Mouse (Mus musculus): ENCODE data around the gene Polr2f. TPM values are rescaled to one million over a fixed set of nuclear protein-coding genes. Genes with fewer than 3 reads are reported as not detected.

Polr2f gene
- total RNA-seq, 2 experiments from 2014 or later = 60.5 to 113 TPM

DNA sequence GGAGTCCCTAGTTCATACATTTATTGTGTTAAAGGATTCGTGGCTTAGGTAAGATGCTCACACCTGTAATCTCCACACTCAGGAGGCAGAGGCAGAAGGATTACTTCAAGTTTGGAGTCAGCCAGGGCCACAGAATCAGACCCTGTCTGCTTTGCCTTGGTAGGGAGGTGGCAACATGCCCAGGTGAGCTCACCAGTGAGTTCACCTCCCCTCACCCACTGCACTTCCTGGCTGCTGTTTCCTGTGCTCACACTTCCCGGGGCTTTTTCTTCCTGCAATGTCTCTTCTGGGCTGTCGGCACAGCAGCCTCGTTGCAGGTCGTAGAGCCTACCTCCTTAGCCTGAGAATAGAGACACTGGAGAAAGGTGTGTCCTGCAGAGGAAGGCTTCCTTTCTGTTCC is 25.5 kb upstream of the Polr2f start:
- ATAC-seq (replicated peaks; ENCODE audit: poor library complexity, severe bottlenecking) = no peak

DNA sequence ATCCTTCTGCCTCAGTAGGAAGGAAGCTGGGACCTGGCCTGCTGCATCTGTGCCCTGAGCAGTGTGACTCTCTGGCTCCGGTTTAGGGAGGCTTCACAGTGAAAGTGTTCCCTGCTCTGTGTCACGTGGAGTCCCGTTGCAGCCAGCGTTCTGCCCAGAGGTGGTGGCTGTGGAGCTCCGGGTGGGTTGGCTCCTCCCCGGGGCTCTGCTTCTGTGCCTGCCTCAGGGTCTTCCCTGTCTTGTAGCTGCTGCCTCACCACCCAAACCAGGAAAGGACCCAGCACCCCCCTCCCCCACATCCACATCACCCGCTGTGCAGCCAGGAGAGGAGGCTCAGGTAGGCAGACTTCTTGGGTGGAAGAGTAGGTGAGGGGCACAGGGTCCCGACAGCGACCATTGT is 21.3 kb upstream of the Polr2f start:
- no peak for ATAC-seq (replicated peaks; ENCODE audit: poor library complexity, severe bottlenecking)

DNA sequence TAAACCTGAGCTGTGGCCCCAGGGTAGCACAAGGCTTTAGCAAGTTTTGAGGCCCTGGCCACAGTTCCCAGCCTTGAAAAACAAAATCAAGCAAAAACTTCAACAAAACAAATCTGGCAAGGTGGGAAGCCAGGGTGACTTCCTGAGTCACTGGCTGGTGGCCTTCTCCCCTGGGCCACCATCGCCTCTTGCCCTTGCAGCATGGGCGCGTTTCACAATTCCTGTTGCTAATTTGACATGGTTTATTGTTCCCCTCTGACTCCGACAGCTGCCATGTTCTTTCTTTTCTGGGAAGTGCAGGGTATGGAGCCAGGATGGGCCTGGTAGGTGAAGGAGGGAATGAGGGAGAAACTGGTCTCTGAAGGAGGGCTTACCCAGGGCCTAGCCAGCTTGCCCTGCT is 18.7 kb upstream of the Polr2f start:
- ATAC-seq (replicated peaks; ENCODE audit: poor library complexity, severe bottlenecking) = no peak

DNA sequence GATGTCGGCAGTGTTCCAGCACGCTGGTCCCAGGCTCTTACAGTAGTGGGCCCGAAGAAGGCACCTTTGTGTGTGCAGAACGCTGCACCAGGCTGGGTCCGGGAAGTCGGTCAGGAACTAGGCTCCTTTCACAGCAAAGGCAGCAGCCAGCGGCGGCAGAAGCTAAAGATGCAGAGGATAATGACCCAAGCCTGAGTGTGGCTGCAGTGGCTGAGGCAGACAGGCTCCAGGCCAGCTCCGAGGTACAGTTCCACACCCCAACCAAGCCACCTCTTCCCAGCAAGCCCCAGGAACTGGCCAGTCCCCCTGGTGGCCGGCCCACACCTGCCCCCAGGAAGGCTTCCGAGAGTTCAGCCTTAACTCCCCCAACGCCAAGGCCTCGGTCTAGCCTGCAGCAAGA is 18.3 kb upstream of the Polr2f start:
- ATAC-seq (replicated peaks; ENCODE audit: poor library complexity, severe bottlenecking) = no peak

DNA sequence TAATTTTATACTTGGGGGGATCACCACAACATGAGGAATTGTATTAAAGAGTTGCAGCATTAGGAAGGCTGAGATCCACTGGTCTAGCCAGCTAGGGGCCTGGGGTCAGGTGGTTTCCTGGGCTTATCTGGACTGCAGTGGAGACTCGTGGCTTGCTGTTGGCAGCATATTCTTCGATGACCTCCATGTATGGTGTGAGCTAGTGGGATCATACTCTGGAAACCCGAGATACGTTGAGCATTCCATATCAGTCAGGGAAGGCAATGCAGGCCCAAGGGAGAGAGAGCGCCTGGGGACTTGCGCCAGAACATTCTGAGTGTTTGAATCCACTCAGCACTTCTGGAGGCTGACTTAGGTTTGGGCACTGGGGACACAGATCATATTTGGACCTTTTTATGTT is 17.1 kb upstream of the Polr2f start:
- ATAC-seq (replicated peaks; ENCODE audit: poor library complexity, severe bottlenecking) = no peak

DNA sequence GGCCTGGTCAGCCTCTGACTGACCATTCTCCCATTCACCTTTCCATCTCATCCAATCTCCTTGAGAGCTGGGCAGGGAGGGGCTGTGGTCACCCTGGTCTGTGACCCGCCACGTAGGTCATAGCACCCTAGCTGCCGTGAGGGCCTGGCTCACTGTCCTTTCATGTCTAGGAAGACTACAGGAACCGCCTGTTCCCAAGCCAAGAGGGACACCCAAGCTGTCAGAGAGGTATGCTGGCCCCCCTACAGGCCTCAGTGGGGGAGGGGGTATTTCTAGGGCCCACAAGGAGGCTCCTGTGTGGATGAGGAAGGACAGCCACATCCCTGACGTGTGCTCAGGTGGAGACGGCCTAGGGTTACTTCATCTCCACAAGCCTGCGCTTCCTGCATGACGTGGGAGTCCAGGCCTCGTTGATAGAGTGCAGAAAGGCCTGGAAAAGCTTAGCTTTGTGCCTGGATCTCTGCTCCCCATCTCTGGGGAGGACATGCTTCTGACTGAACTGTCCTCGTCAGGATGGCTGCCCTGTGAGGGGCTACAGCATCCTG is 16.4 kb upstream of the Polr2f start:
- no peak for ATAC-seq (replicated peaks; ENCODE audit: poor library complexity, severe bottlenecking)

DNA sequence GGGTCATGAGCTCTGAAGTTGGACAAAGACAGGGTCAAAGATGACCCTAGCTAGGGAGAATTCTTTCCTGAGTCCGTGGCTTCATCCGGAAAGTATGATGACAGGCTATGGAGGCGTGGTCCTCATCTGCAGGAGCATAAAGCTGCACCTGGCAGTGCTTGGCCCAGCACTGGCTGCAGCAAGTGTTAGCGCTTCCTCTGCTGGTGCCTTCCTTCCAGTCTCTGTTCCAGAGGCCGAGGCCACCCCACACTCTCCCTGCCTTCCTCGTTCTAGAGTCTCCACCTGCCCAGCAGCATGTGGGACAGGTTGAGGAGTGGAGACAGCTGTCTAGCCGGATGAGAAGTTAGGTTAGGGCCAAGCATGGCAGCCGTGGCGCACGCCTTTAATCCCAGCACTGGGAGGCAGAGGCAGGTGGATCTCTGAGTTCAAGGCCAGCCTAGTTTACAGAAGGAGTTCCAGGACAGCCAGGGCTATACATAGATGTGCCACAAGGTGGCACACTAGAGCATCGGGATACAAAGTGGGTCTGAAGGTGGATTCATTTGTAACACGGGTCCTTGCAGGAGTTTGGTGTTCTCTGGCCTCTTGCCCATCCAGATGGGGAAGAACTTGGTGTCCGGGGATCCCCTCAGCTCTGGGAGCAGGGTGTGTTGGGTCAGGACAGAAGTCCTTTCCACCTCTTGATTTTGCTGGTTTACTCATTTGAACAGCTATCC is 14.4 kb upstream of the Polr2f start:
- ATAC-seq (replicated peaks; ENCODE audit: poor library complexity, severe bottlenecking) = peak; percentile 45; the same call in 1 of the 2 replicates

DNA sequence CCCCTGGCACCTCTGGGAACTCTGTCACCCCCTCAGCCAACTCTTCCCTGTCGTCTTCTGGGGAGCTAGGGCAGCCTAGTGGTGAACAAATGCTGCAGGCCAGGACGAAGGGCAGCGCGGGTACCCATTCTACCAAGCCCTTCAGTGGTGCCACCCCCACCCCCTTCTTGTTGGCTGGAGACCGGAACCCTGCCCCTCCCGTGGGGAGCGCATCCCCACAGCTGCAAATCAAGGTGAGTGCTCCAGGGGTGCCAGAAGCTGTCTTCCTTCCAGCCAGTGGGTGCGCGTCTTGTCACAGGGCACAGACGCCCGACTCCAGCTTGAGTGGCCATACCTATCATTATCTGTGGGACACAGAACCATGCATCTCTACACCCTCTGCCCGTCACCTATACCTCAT is 13.7 kb upstream of the Polr2f start:
- ATAC-seq (replicated peaks; ENCODE audit: poor library complexity, severe bottlenecking) = no peak

DNA sequence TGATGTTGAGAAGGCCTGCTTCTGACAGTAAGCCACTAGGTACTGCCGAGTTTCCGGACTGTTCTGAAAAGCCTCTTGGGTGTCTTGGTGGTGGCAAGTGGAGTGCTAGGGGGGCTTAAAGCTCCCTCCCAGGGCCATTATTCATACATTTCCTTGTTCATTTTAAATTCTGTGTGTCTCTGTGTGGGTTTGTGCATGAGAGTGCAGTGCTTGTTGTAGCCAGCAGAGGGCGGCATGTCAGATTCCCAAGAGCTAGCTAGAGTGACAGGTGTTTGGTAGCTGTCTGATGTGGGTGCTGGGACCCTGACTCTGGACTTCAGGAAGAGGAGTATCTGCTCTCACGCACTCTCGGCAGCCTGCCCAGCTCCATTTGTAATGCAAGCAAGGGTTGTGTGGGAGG is 12.6 kb upstream of the Polr2f start:
- no peak for ATAC-seq (replicated peaks; ENCODE audit: poor library complexity, severe bottlenecking)

DNA sequence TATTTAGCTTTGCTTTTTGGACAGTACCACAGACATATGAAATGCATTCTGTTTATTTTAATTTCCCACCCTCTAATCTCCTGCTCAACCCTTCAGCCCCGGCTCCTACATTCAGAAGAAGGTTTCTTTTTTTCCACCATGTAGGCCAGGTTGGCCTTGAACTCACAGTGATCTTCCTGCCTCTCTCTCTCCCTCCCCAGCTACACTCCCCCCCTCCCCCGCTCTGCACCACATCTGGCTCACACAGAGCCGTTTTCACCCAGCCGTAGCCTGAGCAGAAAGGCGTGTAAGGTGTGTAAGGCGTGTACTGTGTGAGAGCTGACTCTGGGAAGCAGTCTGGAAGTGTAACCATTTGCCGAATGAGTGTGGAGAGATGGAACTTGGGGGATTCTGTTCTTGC is 11.5 kb upstream of the Polr2f start:
- ATAC-seq (replicated peaks; ENCODE audit: poor library complexity, severe bottlenecking) = no peak

DNA sequence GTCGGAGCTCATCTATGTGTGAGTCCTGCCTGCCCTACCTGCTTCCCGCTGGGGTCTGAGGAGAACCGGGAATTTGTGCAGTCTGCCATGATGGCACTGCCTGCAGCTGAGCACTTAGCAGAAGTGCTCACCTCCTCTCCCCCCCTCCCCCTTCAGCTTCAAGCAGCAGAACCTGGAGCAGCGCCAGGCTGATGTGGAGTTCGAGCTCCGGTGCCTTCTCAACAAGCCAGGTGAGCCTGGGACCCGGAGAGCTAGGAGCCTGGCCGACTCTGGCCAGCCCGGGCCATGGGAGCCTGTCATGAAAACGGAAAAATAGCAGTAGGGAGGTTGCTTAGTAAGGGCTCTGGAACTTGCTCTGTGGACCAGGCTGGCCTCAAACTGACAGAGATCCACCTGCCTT is 10.0 kb upstream of the Polr2f start:
- no peak for ATAC-seq (replicated peaks; ENCODE audit: poor library complexity, severe bottlenecking)

DNA sequence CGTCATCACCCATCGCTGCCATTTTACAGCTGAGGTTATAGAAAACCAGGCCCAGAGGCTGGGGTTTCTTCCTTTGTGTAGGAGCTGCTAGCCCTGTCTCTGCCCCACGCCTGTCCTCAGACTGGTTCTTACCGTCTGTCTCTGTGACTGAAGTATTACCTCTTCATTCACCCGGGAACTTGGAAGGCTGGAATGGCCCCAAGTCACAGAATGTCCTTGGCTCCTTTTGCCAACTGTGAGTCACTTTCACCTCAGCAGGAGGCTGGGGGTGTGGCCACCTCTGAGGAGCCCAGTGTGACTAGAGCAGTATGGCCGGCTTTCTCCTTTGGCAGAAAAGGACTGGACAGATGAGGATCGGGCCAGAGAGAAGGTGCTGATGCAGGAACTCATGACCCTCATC is 9.4 kb upstream of the Polr2f start:
- no peak for ATAC-seq (replicated peaks; ENCODE audit: poor library complexity, severe bottlenecking)

DNA sequence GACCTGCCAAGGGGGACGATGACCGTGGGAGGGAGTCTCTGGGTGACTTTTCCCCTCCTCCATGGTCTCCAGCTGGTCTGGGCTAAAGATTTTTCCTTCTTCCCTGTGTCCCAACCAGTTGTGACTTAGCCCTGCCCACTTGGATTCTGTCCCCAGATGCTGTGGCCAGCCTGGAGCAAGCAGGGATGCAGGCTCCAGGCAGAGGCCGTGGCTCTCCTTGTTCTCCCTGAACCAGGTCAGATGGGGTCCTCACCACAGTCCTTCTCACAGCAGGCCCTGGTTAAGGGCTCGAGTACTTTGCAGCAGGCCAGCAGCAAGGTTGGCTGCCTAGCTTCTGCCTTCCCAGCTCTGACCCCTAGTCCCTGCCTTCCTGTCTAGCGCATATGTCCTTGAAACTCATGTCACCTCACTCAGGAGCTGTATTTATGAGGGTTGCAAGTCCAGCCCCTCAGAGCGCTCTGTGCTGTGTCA is 7.6 kb upstream of the Polr2f start:
- ATAC-seq (replicated peaks; ENCODE audit: poor library complexity, severe bottlenecking) = no peak

DNA sequence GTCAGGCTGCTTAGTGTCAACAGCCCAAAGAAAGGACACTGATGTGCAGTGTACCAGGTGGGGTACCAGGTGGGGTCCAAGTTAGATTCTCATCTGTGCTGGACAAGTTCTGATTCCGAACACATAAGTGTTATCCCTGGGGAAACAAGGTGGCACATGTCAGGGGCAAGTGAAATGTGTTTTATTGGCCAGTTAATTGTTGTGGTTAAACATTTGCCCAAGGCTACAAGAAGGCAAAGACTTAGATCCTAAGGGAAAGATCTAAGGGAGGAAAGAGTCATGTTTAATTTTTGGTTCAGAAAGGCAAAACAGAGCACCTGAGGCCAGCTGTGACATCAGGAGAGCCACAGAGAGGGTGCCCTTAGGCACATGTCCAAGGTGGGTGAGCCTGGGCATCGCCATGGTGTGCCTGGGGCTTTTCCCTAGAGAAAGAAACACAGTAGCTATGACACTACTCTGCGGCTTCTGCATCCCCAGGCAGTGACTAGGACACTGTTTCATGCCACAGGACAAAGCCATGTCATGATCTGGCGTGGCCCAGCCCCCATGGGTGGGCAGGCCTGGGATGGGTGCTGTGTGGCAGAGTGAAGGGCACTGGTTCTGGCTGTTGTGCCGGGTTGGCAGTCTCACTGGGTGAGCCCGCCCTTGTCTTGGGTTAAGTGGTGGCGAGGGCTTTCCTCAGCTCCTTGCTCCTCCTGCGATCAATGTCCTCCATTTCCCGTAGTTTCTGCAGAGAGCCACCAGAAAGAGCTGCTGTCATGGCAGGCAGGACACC is 6.1 kb upstream of the Polr2f start:
- no peak for ATAC-seq (replicated peaks; ENCODE audit: poor library complexity, severe bottlenecking)

DNA sequence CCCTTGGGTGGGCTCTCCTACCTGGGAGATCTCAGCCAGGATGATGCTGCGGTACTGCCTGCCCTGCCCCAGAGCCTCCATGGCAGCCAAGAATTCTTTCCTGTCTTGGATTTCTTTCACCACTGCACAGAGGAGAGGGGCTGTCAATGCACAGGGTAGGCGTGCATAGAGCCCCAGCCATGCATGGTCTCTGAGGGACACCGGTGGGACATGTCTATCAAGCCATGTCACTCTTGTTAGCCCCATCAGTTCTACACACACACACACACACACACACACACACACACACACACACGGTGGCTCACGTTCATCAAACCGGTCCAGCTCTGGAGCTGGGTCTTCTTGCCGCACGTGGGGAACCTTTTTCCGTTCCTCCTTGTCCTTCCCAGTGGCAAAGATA is 5.5 kb upstream of the Polr2f start:
- no peak for ATAC-seq (replicated peaks; ENCODE audit: poor library complexity, severe bottlenecking)

DNA sequence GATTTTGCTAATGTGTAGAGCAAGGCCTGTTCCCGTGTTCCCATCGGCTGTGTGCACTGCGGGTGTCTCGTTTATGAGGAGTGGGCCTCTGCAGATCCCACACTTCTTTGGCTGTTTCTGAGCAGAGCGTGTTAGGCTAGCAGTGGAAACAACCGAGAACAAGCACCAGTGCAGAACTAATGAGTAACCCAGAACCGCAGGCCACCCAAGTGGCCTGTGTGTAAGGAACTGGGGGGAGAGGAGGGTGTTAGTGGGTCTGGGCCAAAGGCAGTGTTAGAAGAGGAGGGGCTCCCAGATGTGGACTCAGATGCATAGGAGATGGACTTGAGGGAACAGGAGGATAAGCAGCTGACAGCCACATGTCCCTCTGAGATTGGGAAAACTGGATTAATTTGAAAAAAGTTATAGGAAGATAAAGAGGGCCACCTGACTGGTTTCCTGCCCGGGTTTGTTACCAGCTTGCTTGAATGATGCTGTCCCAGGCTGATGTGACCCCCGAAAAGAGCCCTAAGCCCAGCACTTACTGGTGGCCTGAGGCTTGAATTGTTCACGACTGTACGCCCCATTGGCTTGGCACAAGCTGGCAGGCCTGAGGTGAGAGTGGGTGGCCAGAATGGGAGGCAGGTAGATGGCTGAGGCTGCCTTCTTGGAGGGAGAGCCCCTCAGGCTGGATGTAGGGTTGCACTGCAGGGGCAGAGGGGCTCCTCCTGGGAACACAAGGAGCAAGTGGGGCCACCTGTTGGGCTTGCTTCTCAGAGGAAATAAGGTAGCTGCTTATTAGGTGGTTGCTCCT is 4.8 kb upstream of the Polr2f start:
- ATAC-seq (replicated peaks; ENCODE audit: poor library complexity, severe bottlenecking) = no peak

DNA sequence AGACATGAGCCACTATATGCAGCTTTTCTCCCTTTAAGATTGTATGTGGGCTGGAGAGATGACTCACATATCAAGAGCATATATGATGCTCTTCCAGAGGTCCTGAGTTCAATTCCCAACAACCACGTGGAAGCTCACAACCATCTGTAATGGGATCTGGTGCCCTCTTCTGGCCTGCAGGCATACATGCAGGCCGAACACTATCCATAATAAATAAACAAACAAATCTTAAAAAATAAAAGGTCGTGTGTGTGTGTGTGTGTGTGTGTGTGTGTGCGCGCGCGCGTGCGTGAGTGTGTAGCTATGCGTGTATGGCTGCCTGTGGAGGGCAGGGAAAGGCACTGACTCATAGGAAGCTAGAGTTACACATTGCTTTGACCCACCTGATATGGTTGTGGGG is 1.2 kb upstream of the Polr2f start:
- ATAC-seq (replicated peaks; ENCODE audit: poor library complexity, severe bottlenecking) = no peak

DNA sequence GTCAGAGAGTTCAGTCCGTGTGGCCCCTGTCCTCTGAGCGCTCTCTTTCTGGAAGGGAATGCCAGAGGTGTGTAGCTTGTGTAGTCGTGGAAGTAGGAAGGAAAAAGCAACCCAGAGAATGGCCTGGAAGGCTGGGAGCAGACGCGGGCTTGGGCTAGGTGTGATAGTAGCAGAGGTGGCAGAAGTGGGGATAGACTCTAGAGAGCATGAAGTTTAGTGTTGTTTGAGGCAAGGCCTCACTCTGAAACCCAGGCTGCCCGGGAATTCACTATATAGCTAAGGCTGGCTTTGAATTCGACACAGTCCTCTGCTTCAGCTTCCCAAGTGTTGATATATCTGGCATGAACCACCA is 733 bp downstream of the Polr2f start:
- no peak; the same call in 1 of the 2 replicates for ATAC-seq (replicated peaks; ENCODE audit: poor library complexity, severe bottlenecking)

DNA sequence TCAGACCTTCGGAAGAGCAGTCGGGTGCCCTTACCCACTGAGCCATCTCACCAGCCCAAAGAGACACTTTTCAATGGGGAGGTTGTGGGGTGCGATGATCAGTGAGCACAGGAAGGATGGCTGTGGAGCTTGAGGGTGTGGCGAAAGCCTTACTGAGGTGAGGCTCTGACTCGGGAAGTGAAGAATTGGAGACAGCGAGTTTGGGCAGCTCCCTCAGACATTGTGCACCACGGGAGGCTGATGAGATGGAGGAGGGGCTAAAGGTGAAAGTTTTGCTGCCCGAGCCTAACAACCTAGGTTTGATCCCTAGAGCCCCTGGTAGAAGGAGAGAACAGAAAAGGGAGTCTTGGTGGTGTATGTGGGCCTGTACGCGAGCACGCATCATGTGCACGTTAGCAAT is 2.5 kb downstream of the Polr2f start:
- no peak for ATAC-seq (replicated peaks; ENCODE audit: poor library complexity, severe bottlenecking)

DNA sequence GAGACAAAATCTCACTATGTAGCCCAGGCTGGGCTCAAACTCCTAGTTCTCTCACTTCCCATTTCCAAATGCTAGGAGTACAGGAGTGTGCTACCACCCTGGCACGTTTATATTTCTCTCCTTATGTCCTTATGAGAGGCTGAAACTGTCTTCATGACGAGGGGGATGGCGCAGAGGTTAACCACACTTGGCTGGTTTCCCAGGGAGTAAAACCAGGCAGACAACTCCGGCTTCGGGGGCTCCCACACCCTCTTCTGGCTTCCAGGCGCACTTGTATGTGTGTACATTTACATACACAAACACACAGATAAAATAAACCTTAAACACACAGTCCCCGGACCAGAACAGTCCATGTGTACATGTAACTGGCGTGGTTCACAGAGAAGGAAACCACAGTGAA is 3.2 kb downstream of the Polr2f start:
- no peak for ATAC-seq (replicated peaks; ENCODE audit: poor library complexity, severe bottlenecking)

DNA sequence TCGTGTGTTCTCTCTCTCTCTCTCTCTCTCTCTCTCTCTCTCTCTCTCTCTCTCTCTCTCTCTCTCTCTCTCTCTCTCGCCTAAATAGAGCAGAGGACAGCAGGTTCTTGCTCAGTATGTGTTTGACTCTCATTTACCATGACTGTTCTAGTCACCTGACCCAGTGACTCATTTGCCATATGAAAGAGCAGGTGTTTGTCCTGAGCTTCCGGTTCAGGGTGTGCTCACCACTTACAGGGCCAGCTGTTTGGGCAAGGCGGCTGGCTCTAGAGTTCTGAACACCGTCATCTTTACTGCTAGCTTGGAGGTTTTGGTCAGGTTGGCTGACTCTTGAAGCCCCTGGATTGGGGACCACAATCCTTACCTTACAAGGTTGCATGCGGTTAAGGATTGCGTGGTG is 4.7 kb downstream of the Polr2f start:
- no peak for ATAC-seq (replicated peaks; ENCODE audit: poor library complexity, severe bottlenecking)
